Mouse (Mus musculus) c-Kit-positive CD71-positive TER-119-negative erythroid progenitor cells, embryonic 14.5 days (primary cell): ENCODE data around the gene Gm14632.
"Not testable (repeated sequence)": the region's sequence is repeated elsewhere in the genome, so short reads cannot be mapped to it uniquely, and the experiment has no call there.

Source experiments
- DNase-seq: peaks from one replicate; pipeline ENCODE4 v3.0.0-alpha.2; 2013; ENCODE audit warnings: low read depth

Gene Gm14632

GRCm38 (mm10) chrX:30329472-30329871 lies at the start of gene Gm14632:
TSS of gene Gm14632 (plus strand) at chrX:30329772.
- not testable (repeated sequence) for DNase-seq
